Mouse (Mus musculus) E14TG2a.4 (cell line): ENCODE measurements around the gene Sele.
"Not testable (repeated sequence)": the region's sequence is repeated elsewhere in the genome, so short reads cannot be mapped to it uniquely, and the experiment has no call there.

Source experiments
- H3K27me3 ChIP-seq: 2 replicates; pipeline ENCODE4 v1.6.1; 2014; ENCODE audit warnings: low read length, control low read depth; ENCODE audit not compliant: insufficient read depth
- H3K36me3 ChIP-seq: 2 replicates; pipeline ENCODE4 v1.6.1; 2014; ENCODE audit warnings: low read length, control low read depth; ENCODE audit not compliant: insufficient read depth
- H3K4me1 ChIP-seq: replicated peaks from 2 replicates; pipeline ENCODE4 v1.6.1; 2014; ENCODE audit warnings: low read depth, low read length, control low read depth
- H3K4me3 ChIP-seq: replicated peaks from 2 replicates; pipeline ENCODE4 v1.5.1; 2014; ENCODE audit warnings: mild to moderate bottlenecking, low read length
- H3K9me3 ChIP-seq: 2 replicates; pipeline ENCODE4 v1.6.1; 2014; ENCODE audit warnings: low read length, control low read depth
- CTCF ChIP-seq: conservative IDR thresholded peaks from 2 replicates; pipeline ENCODE4 v1.5.1; 2014; ENCODE audit warnings: low read length
- NANOG ChIP-seq: IDR thresholded peaks from 2 replicates; pipeline ENCODE4 v1.6.1; 2014; ENCODE audit warnings: borderline replicate concordance, low read length, mixed read lengths
- POU5F1 ChIP-seq: IDR thresholded peaks from 2 replicates; pipeline ENCODE4 v1.6.1; 2014; ENCODE audit warnings: low read length, borderline replicate concordance

Gene Sele

GRCm38 (mm10) chr1:164047934-164048333 lies at the start of gene Sele:
Sele (plus strand) TSS chr1:164048234.
- no peaks in the 10 kb centered on the region for H3K9me3 ChIP-seq
- H3K4me1 ChIP-seq: no peaks in the 10 kb centered on the region
- TF ChIP-seq POU5F1 (no peak), NANOG (no peak), CTCF (no peak)

GRCm38 (mm10) chr1:164001831-164002452 lies 46.1 kb upstream of the Sele start:
- Histone ChIP-seq H3K27me3 (no peaks in the 10 kb centered on the region), H3K36me3 (peaks cover 7% of the 10 kb centered on the region), H3K4me3 (no peak overlapping the region), H3K9me3 (no peaks in the 10 kb centered on the region), H3K4me1 (peaks cover 51% of the 10 kb centered on the region)
- TF ChIP-seq POU5F1 (no peak), CTCF (no peak), NANOG (peak; percentile 84; the same call in 1 of the 2 replicates)

More at GRCm38 (mm10) chr1:164047934-164048333, at the start of gene Sele:
- H3K36me3 ChIP-seq: no peaks in the 10 kb centered on the region
- no peak within 1 kb of the TSS for H3K4me3 ChIP-seq
- H3K27me3 ChIP-seq: no peaks in the 10 kb centered on the region

- H3K36me3 ChIP-seq: no peaks in the 10 kb centered on the region
- no peak for TF ChIP-seq POU5F1
- H3K4me3 ChIP-seq: no peak overlapping the region
- peaks cover 56% of the 10 kb centered on the region for H3K4me1 ChIP-seq
- no peaks in the 10 kb centered on the region for H3K9me3 ChIP-seq
- H3K27me3 ChIP-seq: no peaks in the 10 kb centered on the region
These were observed 43.7 kb upstream of the Sele start for GRCm38 (mm10) chr1:164004311-164004710.

- no peak for TF ChIP-seq POU5F1
- TF ChIP-seq CTCF: peak; percentile 55
- TF ChIP-seq NANOG: no peak
- Histone ChIP-seq H3K4me3 (no peak overlapping the region), H3K36me3 (no peaks in the 10 kb centered on the region; the same call in 1 of the 2 replicates), H3K27me3 (no peaks in the 10 kb centered on the region), H3K4me1 (peaks cover 64% of the 10 kb centered on the region), H3K9me3 (no peaks in the 10 kb centered on the region)
These were observed 38.8 kb upstream of the Sele start for GRCm38 (mm10) chr1:164009235-164009634.

GRCm38 (mm10) chr1:164014616-164015015 lies 33.4 kb upstream of the Sele start:
- Histone ChIP-seq H3K4me1 (peaks cover 78% of the 10 kb centered on the region), H3K36me3 (no peaks in the 10 kb centered on the region; the same call in 1 of the 2 replicates), H3K4me3 (no peak overlapping the region), H3K9me3 (no peaks in the 10 kb centered on the region), H3K27me3 (no peaks in the 10 kb centered on the region)
- TF ChIP-seq NANOG (no peak), CTCF (no peak), POU5F1 (no peak)

- TF ChIP-seq CTCF (no peak), NANOG (peak; percentile 99)
- Histone ChIP-seq H3K4me3 (peak overlapping the region; percentile 71), H3K9me3 (no peaks in the 10 kb centered on the region), H3K4me1 (peaks cover 67% of the 10 kb centered on the region), H3K27me3 (no peaks in the 10 kb centered on the region), H3K36me3 (no peaks in the 10 kb centered on the region)
These were observed 29.7 kb upstream of the Sele start for GRCm38 (mm10) chr1:164018221-164018896.

GRCm38 (mm10) chr1:164019789-164020188 lies 28.2 kb upstream of the Sele start:
- Histone ChIP-seq H3K4me1 (peaks cover 53% of the 10 kb centered on the region), H3K36me3 (no peaks in the 10 kb centered on the region), H3K27me3 (no peaks in the 10 kb centered on the region), H3K4me3 (peak overlapping the region; percentile 71), H3K9me3 (no peaks in the 10 kb centered on the region)
- no peak for TF ChIP-seq CTCF
- peak; percentile 53 for TF ChIP-seq NANOG
- no peak; the same call in 1 of the 2 replicates for TF ChIP-seq POU5F1

- H3K9me3 ChIP-seq, H3K36me3 ChIP-seq, H3K27me3 ChIP-seq: not testable (repeated sequence)
- peak; percentile 4; the same call in 1 of the 2 replicates for TF ChIP-seq NANOG
- Histone ChIP-seq H3K4me1 (peaks cover 45% of the 10 kb centered on the region), H3K4me3 (peak overlapping the region; percentile 71)
These were observed 27.3 kb upstream of the Sele start for GRCm38 (mm10) chr1:164020746-164021145.

GRCm38 (mm10) chr1:164022106-164022505 lies 25.9 kb upstream of the Sele start:
- TF ChIP-seq CTCF: peak; percentile 19
- H3K27me3 ChIP-seq, H3K36me3 ChIP-seq, H3K9me3 ChIP-seq, H3K4me3 ChIP-seq: not testable (repeated sequence)
- peaks cover 42% of the 10 kb centered on the region for H3K4me1 ChIP-seq
